Mouse (Mus musculus) G1E-ER4 (cell line): ENCODE data around the gene Runx3. TPM values are rescaled to one million over a fixed set of nuclear protein-coding genes. Genes with fewer than 3 reads are reported as not detected.

Experiments
- GATA1 ChIP-seq: IDR thresholded peaks from one replicate; pipeline ENCODE4 v1.8.0; 2012; ENCODE audit warnings: low read length, inconsistent platforms
- polyA plus RNA-seq: library from polyadenylated mRNA; stranded (reverse); fragments of >175 nt; gene quantifications from 2 replicates; pipeline ENCODE4 v1.2.3, GENCODE M21; 2012

The Runx3 gene
- polyA plus RNA-seq, 1 experiment, result not detected

GRCm38 (mm10) chr4:135102019-135102740, 18.3 kb upstream of the Runx3 start:
- TF ChIP-seq GATA1, result no peak

DNA sequence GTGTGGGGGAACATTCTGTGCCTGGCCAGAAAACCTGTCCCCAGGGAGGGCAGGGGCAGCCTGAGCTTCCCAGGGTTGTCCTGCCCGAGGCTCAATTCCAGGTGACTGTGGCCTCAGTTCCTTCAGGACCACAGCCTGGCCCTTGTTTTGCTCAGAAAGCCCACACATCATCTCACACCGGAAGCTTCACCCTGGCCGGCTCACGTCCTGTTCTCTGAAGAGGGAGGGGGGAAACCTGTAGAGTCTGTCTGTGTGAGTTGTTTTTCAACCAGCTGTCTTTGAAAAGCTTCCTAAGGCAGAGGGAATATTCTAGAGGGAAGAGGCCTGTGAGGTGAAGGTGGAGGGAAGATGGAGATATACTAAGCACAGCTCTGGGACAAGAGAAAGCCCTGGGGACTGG, 17.7 kb upstream of the Runx3 start:
- no peak for TF ChIP-seq GATA1

- TF ChIP-seq GATA1, result no peak
Measured at GRCm38 (mm10) chr4:135103800-135104199, 16.7 kb upstream of the Runx3 start.

- no peak for TF ChIP-seq GATA1
Measured at GRCm38 (mm10) chr4:135106968-135107367, 13.5 kb upstream of the Runx3 start.

GRCm38 (mm10) chr4:135108666-135109065, 11.8 kb upstream of the Runx3 start:
- no peak for TF ChIP-seq GATA1

- TF ChIP-seq GATA1, result no peak
Measured at GRCm38 (mm10) chr4:135113656-135114055, 6.8 kb upstream of the Runx3 start.

GRCm38 (mm10) chr4:135114301-135114700, 6.2 kb upstream of the Runx3 start:
- no peak for TF ChIP-seq GATA1

DNA sequence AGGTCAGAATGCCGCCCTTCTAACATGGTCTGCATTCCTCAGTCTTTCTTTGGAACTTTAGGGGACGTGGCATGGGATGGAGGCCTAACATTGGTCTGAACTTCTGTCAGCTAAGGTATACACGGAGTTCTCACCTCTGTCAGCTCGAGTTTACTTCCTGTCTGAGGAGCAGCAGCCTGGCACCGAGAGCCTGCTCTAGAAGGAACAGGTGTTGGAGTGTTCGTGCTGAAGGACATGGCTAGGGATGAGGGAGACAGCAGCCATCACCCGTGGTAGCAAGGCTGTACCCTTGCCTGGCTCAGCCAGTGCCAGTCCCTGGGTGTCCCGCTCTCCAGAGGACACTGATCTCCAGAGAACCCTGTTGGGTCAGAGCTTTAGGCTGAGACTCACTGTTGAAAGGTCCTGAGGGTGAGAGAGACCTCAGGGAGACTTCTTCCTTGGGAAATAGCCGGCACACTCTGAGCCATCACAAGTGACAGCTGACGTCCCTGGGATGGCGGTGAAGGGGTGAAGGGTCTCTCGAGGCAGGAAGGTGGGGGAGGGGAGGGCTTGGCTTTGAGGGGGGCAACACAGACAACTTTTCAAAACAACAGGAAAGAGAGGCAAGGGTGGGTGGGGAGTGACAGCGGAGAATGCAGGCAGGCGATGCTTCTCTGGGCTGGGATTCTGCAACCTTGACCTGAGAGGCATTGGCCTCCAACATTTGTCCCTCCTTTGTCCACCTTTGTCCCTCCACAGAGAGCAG, 4.9 kb upstream of the Runx3 start:
- TF ChIP-seq GATA1, result no peak

- TF ChIP-seq GATA1, result no peak
Measured at GRCm38 (mm10) chr4:135116391-135116790, 4.1 kb upstream of the Runx3 start.

GRCm38 (mm10) chr4:135117846-135118245, 2.6 kb upstream of the Runx3 start:
- TF ChIP-seq GATA1, result no peak

DNA sequence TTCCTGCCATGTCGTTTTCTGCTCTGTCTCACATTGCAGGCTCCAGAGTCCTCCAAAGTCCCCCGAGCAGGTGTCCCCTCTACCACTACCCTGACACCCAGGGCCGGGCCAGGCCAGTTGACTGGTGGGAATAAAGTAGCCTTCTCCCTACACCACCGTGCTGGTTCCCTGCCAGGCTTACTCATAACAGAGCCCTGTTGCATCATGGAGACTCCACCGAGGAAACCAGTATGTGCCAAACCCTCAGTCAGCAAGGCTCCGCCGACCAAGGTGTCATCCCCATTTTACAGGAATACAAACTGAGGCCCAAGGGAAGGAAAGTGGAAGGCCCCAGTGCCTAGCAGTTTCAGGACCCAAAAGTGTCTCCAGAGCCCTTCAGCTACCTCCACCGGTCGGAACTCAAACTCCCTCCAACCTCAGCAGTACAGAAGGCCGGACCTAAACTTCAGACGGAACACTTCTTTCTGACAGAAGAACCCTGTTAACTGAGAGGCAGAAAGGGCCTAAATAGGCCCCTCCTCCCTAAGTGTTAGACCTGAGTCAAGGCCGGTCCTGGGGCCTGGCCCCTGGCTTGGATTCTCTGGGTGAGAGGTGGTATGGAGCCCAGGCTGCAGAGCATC, 1.5 kb upstream of the Runx3 start:
- TF ChIP-seq GATA1, result no peak

DNA sequence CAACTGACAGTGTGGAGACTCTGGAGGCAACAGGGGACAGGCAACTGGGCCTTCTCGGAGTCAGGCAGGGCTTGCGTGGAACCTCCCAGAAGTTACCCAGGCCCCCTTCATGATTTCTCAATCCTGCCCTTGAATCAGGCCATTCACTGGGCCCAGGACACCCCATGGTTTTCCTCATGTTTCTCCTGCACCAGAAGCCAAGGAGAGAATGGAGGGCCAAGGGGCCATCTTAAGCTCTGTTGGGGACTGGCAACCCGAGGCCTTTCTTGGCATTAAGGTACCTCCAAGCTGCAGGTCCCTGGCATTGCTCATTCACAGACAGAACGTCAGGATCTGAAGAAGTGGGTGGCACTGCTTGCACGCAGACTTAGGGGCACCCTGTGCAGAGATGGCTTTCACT, 3.3 kb downstream of the Runx3 start:
- no peak for TF ChIP-seq GATA1

DNA sequence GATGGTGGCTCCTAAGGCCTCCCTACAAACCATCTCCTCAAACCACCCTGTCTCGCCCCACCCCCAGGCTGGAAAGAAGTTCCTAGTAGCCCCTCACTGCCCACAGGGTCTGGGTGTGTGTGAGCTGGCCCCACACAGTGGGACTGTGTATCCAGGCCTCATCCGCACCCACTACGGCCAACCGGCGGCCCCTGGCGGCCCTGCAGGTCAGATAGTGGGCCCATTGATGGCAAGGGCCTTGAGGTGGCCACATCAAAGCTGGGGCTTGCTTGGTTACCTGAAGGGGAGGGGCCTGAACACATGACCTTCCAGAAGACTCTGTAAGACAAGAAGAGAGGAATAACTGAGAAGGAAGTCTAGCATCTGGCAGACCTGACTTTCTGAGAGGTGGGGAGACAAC, 4.3 kb downstream of the Runx3 start:
- no peak for TF ChIP-seq GATA1

GRCm38 (mm10) chr4:135125152-135125551, 4.7 kb downstream of the Runx3 start:
- no peak for TF ChIP-seq GATA1

GRCm38 (mm10) chr4:135126385-135126784, 5.9 kb downstream of the Runx3 start:
- no peak for TF ChIP-seq GATA1

DNA sequence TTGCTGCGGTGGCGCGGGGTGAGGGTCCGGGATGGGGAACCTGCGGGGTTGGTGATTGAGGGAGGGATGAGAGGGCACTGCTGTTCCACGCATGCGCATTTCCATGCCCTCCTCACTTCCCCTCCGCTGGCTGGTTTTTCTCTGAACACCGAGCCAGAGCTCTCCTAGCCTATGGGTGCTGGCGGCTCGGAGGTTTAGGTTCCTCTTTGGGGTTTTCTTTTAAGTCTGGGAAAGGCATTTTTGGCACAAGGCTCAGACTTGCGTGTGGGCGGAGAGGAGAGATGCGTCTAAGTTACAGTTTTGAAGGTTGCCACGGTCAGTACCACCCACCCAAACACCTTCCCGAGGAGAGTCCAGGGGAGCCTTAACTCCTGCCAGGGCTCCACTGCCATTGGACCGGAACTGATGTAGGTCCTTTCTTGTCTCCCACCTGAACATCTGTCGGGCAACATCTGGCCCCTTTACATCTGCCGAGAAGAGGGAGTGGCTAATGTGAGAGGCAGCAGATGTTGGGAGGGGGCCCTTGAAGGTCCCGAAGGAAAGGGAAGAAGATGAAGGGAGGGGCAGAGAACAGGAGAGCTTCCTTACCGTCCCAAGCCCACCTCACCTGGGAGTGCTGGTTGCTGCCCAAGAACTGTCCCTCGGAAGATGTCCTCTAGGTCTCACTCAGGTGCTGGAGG, 8.5 kb downstream of the Runx3 start:
- no peak for TF ChIP-seq GATA1
